In the genomic region with DNA sequence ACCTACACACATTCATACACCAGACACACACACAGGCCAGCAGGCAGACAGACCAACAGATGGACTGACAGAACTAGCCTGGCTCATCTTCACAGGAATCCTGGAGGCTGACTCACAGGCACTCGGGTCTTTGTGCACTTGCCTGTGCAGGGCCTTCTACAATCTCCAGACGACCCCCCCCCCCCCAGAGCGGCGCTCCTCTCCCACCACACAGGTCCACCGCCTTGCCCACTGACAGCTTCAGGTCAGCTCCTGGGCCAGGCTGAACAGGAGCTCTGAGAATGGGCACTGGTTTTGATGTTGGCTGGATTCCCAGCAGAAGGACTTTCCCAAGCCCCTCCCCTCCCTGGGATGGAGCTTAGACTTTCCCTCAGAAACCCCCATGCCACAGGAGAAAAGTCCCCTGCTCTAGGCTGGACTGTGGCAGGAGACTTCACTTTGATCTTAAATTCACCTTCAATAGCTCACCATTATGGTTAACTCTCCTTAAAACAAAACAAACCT, we compare ENCODE assay signal across 9 mouse cellular contexts. TPM values are rescaled to one million over a fixed set of nuclear protein-coding genes. Genes with fewer than 3 reads are reported as not detected.
DNase-seq lines count a peak whose midpoint lies in the region; ATAC-seq and TF ChIP-seq lines count a peak whose summit lies in the region.
"Had no signal": no experiment of that assay in that cellular context is flagged by ENCODE, and none has a peak within 500 bp of the region (broad histone marks: within the 10 kb centered on the region; RNA-seq: fewer than 3 reads in every experiment).

No protein-coding gene starts in this region.

- peak; percentile 64 to 68 for DNase-seq in cerebellum, postnatal 14 days
- no peak for DNase-seq in cerebellum, adult 11 months
- peak; percentile 53 for DNase-seq in lung, postnatal 10 days
- no peak for DNase-seq in lung, postnatal 25 days (ENCODE audit: low spot score)
- peak; percentile 37 for DNase-seq in fibroblast of lung, adult 2 months (ENCODE audit: low read depth)
- DNase-seq in gastrocnemius, adult 2 months = no peak

- no peak overlapping the region for H3K9ac ChIP-seq in liver, embryonic 15.5 days

- peak overlapping the region; percentile 48 for H3K27ac ChIP-seq in liver, embryonic 15.5 days (replicated peaks)
- no peak overlapping the region; the same call in 1 of the 2 replicates for H3K27ac ChIP-seq in gastrocnemius, adult 2 months

- no peak for ATAC-seq in liver, embryonic 15.5 days (ENCODE audit: insufficient read depth)
- ATAC-seq in erythroblast, adult 5-6 weeks (replicated peaks; ENCODE audit: low FRiP score, poor library complexity, severe bottlenecking) = no peak

- H3K4me2 ChIP-seq in liver, embryonic 15.5 days = peak overlapping the region; percentile 44

- WGBS in liver, embryonic 15.5 days (ENCODE audit: insufficient replicate concordance) = 29% methylated on average over 5 of the region's 5 CpGs

- H3K9me3 ChIP-seq in liver, embryonic 15.5 days (replicated peaks) = no peaks in the 10 kb centered on the region

- peaks cover 12% of the 10 kb centered on the region for H3K27me3 ChIP-seq in liver, embryonic 15.5 days
- H3K27me3 ChIP-seq: Patski had no signal

- no peak for TF ChIP-seq CTCF in gastrocnemius, adult 2 months (IDR thresholded peaks at IDR 0.05)

- H3K4me3 ChIP-seq in liver, embryonic 15.5 days (replicated peaks) = peak overlapping the region; percentile 18
- no peak overlapping the region for H3K4me3 ChIP-seq in gastrocnemius, adult 2 months

- H3K36me3 ChIP-seq in liver, embryonic 15.5 days (replicated peaks) = peaks cover 24% of the 10 kb centered on the region

- intact Hi-C loops in gastrocnemius, adult 2 months (cut with DNase I) = no loop called here

- peaks cover 60% of the 10 kb centered on the region for H3K4me1 ChIP-seq in liver, embryonic 15.5 days (replicated peaks)

RNA-seq across cellular contexts. Expression of gene Csrnp1, which starts 6.8 kb away (rescaled TPM):
- polyA plus RNA-seq in liver, embryonic 15.5 days (2015; fragmentation: Nextera tagmentation; extraction: Ambion mirVana) = 2.0 and 2.8 TPM in 2 replicates
- total RNA-seq in gastrocnemius, adult 2 months (2021) = 10 to 100 TPM in 1 of 2 experiments, 1 to 10 TPM in 1; 5.9 to 12.0 TPM
- 2.7 and 2.9 TPM in 2 replicates for total RNA-seq in erythroblast, adult 5-6 weeks (2015; ENCODE audit: low replicate concordance)
- total RNA-seq in erythroblast, adult 5-6 weeks (2017; ENCODE audit: low replicate concordance) = 1.4 and 3.2 TPM in 2 replicates

RNA-seq across cellular contexts. Expression of gene Ttc21a, which starts 40.2 kb away (rescaled TPM):
- 0.14 and 0.22 TPM in 2 replicates for polyA plus RNA-seq in liver, embryonic 15.5 days (2015; fragmentation: Nextera tagmentation; extraction: Ambion mirVana)
- total RNA-seq in gastrocnemius, adult 2 months (2021) = not detected
- total RNA-seq in erythroblast, adult 5-6 weeks (2015; ENCODE audit: low replicate concordance) = 0.77 and 2.5 TPM in 2 replicates
- 1.2 and 2.0 TPM in 2 replicates for total RNA-seq in erythroblast, adult 5-6 weeks (2017; ENCODE audit: low replicate concordance)

RNA-seq across cellular contexts. Expression of gene Gorasp1, which starts 40.2 kb away (rescaled TPM):
- polyA plus RNA-seq in liver, embryonic 15.5 days (2015; fragmentation: Nextera tagmentation; extraction: Ambion mirVana) = 9.9 and 11.4 TPM in 2 replicates
- 10 to 100 TPM; 20.5 to 21.4 TPM for total RNA-seq in gastrocnemius, adult 2 months (2021)
- 1.0 and 3.5 TPM in 2 replicates for total RNA-seq in erythroblast, adult 5-6 weeks (2015; ENCODE audit: low replicate concordance)
- 0.56 and 2.7 TPM in 2 replicates for total RNA-seq in erythroblast, adult 5-6 weeks (2017; ENCODE audit: low replicate concordance)

RNA-seq across cellular contexts. Expression of gene Xirp1, which starts 45.8 kb away (rescaled TPM):
- 0.17 and 0.43 TPM in 2 replicates for polyA plus RNA-seq in liver, embryonic 15.5 days (2015; fragmentation: Nextera tagmentation; extraction: Ambion mirVana)
- total RNA-seq in gastrocnemius, adult 2 months (2021) = 100 to 1,000 TPM in 1 of 2 experiments, 10 to 100 TPM in 1; 70.1 to 116 TPM
- not detected in 2 replicates for total RNA-seq in erythroblast, adult 5-6 weeks (2015; ENCODE audit: low replicate concordance)
- not detected in 2 replicates for total RNA-seq in erythroblast, adult 5-6 weeks (2017; ENCODE audit: low replicate concordance)

Comparison
In these comparisons a context has a peak if more than half of its experiments do, and no peak if none do; other contexts are left out.
1. DNase-seq: peak in cerebellum, postnatal 14 days (2 of 2), lung, postnatal 10 days (single experiment) and fibroblast of lung, adult 2 months (single experiment); none in cerebellum, adult 11 months (single experiment), lung, postnatal 25 days (single experiment) and gastrocnemius, adult 2 months (single experiment).
2. RNA of gene Gorasp1, which starts 40.2 kb away (total RNA-seq): 20.5 to 21.4 TPM in gastrocnemius, adult 2 months; 0.56 to 3.5 TPM in erythroblast, adult 5-6 weeks; every median in the first group is over 4 times any median in the second.